Mouse (Mus musculus) CH12.LX (cell line): ENCODE measurements at regions not wholly inside any gene's neighbourhood (a gene's known extent, or its start where the extent isn't known, plus 50 kb on each side); places are given as distances from the start of the nearest gene placed in this dataset.

Source experiments
- CTCF ChIP-seq, 2 experiments: IDR thresholded peaks in 1 of 2; conservative IDR thresholded peaks in 1 of 2; 2 replicates each; pipeline ENCODE4 v1.5.1; 2011 to 2012; ENCODE audit warnings: low read depth in 2 of 2, low read length in 2 of 2, improper control_type of control experiment in 1 of 2, inconsistent platforms in 1 of 2, mild to moderate bottlenecking in 1 of 2, moderate library complexity in 1 of 2
- POLR2A ChIP-seq: IDR thresholded peaks from 2 replicates; pipeline ENCODE4 v1.6.1; 2011; ENCODE audit warnings: low read depth, mild to moderate bottlenecking, improper control_type of control experiment, low read length

DNA sequence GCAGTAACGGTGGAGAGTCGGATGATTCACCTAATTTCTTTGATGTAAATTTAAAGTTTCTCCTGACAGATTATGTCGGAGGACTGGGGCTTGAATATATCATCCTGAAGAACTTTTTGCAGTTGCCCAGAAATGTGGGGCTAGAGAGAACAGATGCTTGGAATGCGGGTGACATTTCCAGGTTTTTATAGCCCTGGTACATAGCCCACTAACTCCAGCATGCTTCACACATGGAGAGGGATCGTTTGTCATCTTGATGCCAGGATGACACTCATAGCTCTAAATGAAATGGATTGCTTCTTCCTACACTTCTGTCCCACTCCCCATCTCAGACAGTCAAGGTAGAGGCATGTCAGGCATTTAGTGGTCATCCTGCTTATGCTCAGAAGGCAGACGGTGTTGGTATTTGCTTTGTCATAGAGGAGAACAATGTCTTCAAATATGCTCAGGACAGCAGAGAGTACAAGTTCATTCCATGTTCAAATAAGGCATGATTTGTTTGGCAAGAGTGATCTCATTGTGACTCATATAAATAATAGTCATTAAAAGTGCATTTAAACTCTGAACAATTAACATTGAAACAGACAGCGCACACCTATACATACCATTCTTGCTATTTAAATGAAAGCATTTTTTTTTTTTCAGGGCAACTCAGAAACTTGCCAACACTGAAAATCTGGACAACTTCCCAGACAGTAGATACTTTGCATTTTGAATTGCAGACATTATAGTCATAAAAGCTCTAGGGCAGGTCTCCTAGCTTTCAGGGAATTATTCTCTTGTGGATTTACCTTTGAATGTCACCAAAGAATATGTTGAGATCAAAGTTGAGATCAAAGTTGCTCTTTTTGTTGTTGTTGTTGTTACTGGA, 171.7 kb upstream of the Ptbp2 start:
- no peak for TF ChIP-seq CTCF (conservative IDR thresholded peaks at IDR 0.05 in 1 of 2, IDR thresholded peaks at IDR 0.05 in 1 of 2; ENCODE audit: low read depth in 2 of 2, low read length in 2 of 2)
- no peak for TF ChIP-seq POLR2A
